9 mouse cellular contexts compared by ENCODE assay signal in genomic region chr7:34910096-34911066, GRCm38 (mm10). TPM values are rescaled to one million over a fixed set of nuclear protein-coding genes. Genes with fewer than 3 reads are reported as not detected.
DNase-seq lines count a peak whose midpoint lies in the region; ATAC-seq and TF ChIP-seq lines count a peak whose summit lies in the region.
"Had no signal": no experiment of that assay in that cellular context is flagged by ENCODE, and none has a peak within 500 bp of the region (broad histone marks: within the 10 kb centered on the region; RNA-seq: fewer than 3 reads in every experiment).

No protein-coding gene starts in this region.

- H3K4me3 ChIP-seq in embryonic facial prominence, embryonic 14.5 days (ENCODE audit: low read depth, low read length), result no peak overlapping the region
- H3K4me3 ChIP-seq in stomach, postnatal 0 days (ENCODE audit: low read depth, low read length), result no peak overlapping the region

- peak; percentile 28 to 46 for DNase-seq in left cerebral cortex, postnatal 14 days (ENCODE audit: low spot score in 2 of 2)
- no peak for DNase-seq in left cerebral cortex, adult 11 months (ENCODE audit: low spot score)
- peak; percentile 38 for DNase-seq in embryonic facial prominence, embryonic 14.5 days (ENCODE audit: low spot score)
- DNase-seq in layer of hippocampus, postnatal 36 days, result peak; percentile 21 to 28
- DNase-seq in stomach, postnatal 0 days (ENCODE audit: low spot score), result peak; percentile 29
- DNase-seq in frontal cortex, postnatal 10 days (ENCODE audit: low spot score in 2 of 2), result no peak
- DNase-seq in frontal cortex, postnatal 14 days (ENCODE audit: low spot score in 2 of 2), result no peak
- no peak for DNase-seq in ovary, adult 18-20 months (ENCODE audit: low spot score)
- DNase-seq: lung, embryonic 14.5 days had no signal

- no peak for TF ChIP-seq EP300 in stomach, postnatal 0 days (optimal IDR thresholded peaks at IDR 0.05)

- no peak for ATAC-seq in embryonic facial prominence, embryonic 14.5 days (ENCODE audit: low read depth)
- no peak for ATAC-seq in stomach, postnatal 0 days (ENCODE audit: low FRiP score, low TSS enrichment)

- no peaks in the 10 kb centered on the region for H3K9me3 ChIP-seq in embryonic facial prominence, embryonic 14.5 days (ENCODE audit: control insufficient read depth, low read length)
- H3K9me3 ChIP-seq in stomach, postnatal 0 days (ENCODE audit: control insufficient read depth, low read length), result no peaks in the 10 kb centered on the region

- H3K9ac ChIP-seq in embryonic facial prominence, embryonic 14.5 days (ENCODE audit: low read depth, low read length), result no peak overlapping the region
- no peak overlapping the region for H3K9ac ChIP-seq in stomach, postnatal 0 days (ENCODE audit: low read length)
- H3K9ac ChIP-seq: lung, embryonic 14.5 days had no signal

- H3K4me2 ChIP-seq in embryonic facial prominence, embryonic 14.5 days (ENCODE audit: low read depth, low read length), result no peak overlapping the region
- 0 out of 2 replicates have a peak overlapping the region, but pooled peaks have one; percentile 20 for H3K4me2 ChIP-seq in stomach, postnatal 0 days (replicated peaks; ENCODE audit: low read depth)
- H3K4me2 ChIP-seq: lung, embryonic 14.5 days had no signal

- H3K36me3 ChIP-seq in embryonic facial prominence, embryonic 14.5 days (ENCODE audit: control insufficient read depth, insufficient read depth, low read length), result no peaks in the 10 kb centered on the region
- no peaks in the 10 kb centered on the region for H3K36me3 ChIP-seq in stomach, postnatal 0 days (ENCODE audit: control insufficient read depth, insufficient read depth, low read length)

- WGBS in embryonic facial prominence, embryonic 14.5 days, result 34% methylated on average over 24 of the region's 24 CpGs
- 21% methylated on average over 24 of the region's 24 CpGs for WGBS in stomach, postnatal 0 days

- H3K4me1 ChIP-seq in embryonic facial prominence, embryonic 14.5 days (ENCODE audit: control insufficient read depth, insufficient read depth, low read length), result peaks cover 5% of the 10 kb centered on the region
- no peaks in the 10 kb centered on the region; the same call in 1 of the 2 replicates for H3K4me1 ChIP-seq in stomach, postnatal 0 days (replicated peaks; ENCODE audit: control insufficient read depth, insufficient read depth)

- no peak for TF ChIP-seq CTCF in stomach, postnatal 0 days (IDR thresholded peaks at IDR 0.05; ENCODE audit: low read depth)

- H3K27me3 ChIP-seq in embryonic facial prominence, embryonic 14.5 days (replicated peaks; ENCODE audit: control insufficient read depth, insufficient read depth, low read length), result no peaks in the 10 kb centered on the region
- H3K27me3 ChIP-seq in stomach, postnatal 0 days (ENCODE audit: control insufficient read depth, insufficient read depth, low read length), result no peaks in the 10 kb centered on the region

- H3K27ac ChIP-seq in embryonic facial prominence, embryonic 14.5 days (replicated peaks; ENCODE audit: low read depth, low read length), result no peak overlapping the region
- 0 out of 2 replicates have a peak overlapping the region, but pooled peaks have one; percentile 30 for H3K27ac ChIP-seq in stomach, postnatal 0 days (replicated peaks)

- intact Hi-C loops in left cerebral cortex, postnatal 14 days (cut with DNase I), result no loop called here

RNA-seq across cellular contexts. Expression of gene Pepd, which starts 1.8 kb away (rescaled TPM):
- total RNA-seq in left cerebral cortex, postnatal 14 days (2021), result 10 to 100 TPM; 27.7 to 31.5 TPM
- 72.3 and 83.0 TPM in 2 replicates for polyA plus RNA-seq in embryonic facial prominence, embryonic 14.5 days (2014; fragmentation: Nextera tagmentation; extraction: Ambion mirVana)
- 10 to 100 TPM; 33.2 to 33.6 TPM for total RNA-seq in layer of hippocampus, postnatal 36 days (2021)
- polyA plus RNA-seq in stomach, postnatal 0 days (2015; fragmentation: Nextera tagmentation; extraction: Ambion mirVana), result 48.7 and 48.8 TPM in 2 replicates

Comparison
In these comparisons a context has a peak if more than half of its experiments do, and no peak if none do; other contexts are left out.
1. DNase-seq: peak in left cerebral cortex, postnatal 14 days (2 of 2), embryonic facial prominence, embryonic 14.5 days (single experiment), layer of hippocampus, postnatal 36 days (2 of 2) and stomach, postnatal 0 days (single experiment); none in left cerebral cortex, adult 11 months (single experiment), frontal cortex, postnatal 10 days (0 of 2), frontal cortex, postnatal 14 days (0 of 2) and ovary, adult 18-20 months (single experiment).